Mouse (Mus musculus): ENCODE results near the gene Nos1ap. TPM values are rescaled to one million over a fixed set of nuclear protein-coding genes. Genes with fewer than 3 reads are reported as not detected.
A peak's percentile ranks its signal among the peaks of the same experiment; 100 is the strongest.

Nos1ap gene
- total RNA-seq, 2 experiments from 2014 or later, result 207 to 209 TPM

DNA sequence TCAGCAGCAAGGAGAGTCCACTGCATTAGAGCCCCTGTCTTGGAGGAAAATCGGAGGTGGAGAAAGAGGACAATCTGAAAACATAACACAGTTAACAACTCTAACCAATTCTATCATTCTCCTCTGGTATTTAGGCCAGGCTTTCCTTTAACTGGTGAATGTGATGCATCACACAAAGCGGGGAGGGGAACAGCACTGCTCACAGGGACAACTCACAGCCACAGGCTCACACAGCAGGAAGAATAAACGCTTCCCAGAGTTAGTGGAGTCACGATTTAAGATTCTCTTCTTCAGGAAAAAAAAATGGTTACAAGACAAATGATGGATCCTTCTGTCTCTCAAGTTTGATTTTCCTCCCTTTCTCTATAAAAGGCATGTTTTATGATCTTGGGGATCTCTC lies 187.0 kb downstream of the Nos1ap start:
- no peak overlapping the region for H3K4me3 ChIP-seq
- DNase-seq (ENCODE audit: low spot score in 2 of 2), result peak in 1 of 2 experiments; percentile 27
- H3K27ac ChIP-seq, result peak overlapping the region; percentile 84
- no peak for TF ChIP-seq CTCF (conservative IDR thresholded peaks at IDR 0.05)

- Histone ChIP-seq H3K4me3 (no peak overlapping the region), H3K27ac (no peak overlapping the region)
- no peak for TF ChIP-seq CTCF (conservative IDR thresholded peaks at IDR 0.05)
- DNase-seq (ENCODE audit: low spot score in 2 of 2), result no peak
These were observed 190.8 kb downstream of the Nos1ap start for GRCm38 (mm10) chr1:170398866-170399265.

DNA sequence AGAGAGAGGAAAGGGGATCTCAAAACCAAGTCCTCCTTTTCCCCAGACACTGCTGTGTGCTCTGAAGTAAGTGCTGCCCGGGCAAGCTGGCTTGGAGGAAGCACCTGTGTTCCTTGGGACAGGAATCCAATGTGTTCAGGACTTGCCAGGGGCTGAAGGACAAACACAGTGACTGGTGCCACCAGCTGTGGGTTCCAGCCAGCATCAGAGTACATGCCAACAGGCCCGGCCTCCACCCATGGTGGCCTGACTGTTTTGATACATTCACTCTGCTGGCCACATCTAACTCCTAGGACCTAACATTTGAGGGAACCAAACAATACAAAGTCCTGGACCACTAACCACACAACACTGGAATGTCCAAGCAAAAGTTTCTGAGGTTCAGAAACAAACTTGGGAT lies 194.6 kb downstream of the Nos1ap start:
- no peak for TF ChIP-seq CTCF (conservative IDR thresholded peaks at IDR 0.05)
- no peak for DNase-seq (ENCODE audit: low spot score in 2 of 2)

DNA sequence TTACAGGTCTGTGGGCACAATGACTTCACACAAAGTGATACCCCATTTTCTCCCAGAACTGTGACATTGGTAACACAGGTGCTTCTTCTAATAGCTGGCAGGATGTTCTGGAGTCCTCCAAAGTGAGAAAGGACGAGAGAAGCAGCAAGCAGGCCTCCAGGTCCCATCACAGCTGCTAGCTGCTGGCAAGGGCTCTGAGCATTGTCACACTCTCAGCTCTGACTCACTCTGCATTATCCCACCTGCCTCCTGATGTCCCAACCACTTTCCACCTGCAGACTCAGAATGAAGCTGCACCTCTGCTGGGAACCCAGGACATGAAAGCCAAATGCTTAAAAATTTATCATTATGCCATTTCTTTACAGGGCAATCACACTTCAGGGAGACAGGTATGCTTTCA lies 195.0 kb downstream of the Nos1ap start:
- Histone ChIP-seq H3K27ac (peak overlapping the region; percentile 43; the same call in 1 of the 2 replicates), H3K4me3 (no peak overlapping the region)
- no peak for DNase-seq (ENCODE audit: low spot score in 2 of 2)
- no peak for TF ChIP-seq CTCF (conservative IDR thresholded peaks at IDR 0.05)

More for the DNA sequence above, 194.6 kb downstream of the Nos1ap start:
- H3K27ac ChIP-seq, result peak overlapping the region; percentile 43; the same call in 1 of the 2 replicates
- H3K4me3 ChIP-seq, result no peak overlapping the region

DNA sequence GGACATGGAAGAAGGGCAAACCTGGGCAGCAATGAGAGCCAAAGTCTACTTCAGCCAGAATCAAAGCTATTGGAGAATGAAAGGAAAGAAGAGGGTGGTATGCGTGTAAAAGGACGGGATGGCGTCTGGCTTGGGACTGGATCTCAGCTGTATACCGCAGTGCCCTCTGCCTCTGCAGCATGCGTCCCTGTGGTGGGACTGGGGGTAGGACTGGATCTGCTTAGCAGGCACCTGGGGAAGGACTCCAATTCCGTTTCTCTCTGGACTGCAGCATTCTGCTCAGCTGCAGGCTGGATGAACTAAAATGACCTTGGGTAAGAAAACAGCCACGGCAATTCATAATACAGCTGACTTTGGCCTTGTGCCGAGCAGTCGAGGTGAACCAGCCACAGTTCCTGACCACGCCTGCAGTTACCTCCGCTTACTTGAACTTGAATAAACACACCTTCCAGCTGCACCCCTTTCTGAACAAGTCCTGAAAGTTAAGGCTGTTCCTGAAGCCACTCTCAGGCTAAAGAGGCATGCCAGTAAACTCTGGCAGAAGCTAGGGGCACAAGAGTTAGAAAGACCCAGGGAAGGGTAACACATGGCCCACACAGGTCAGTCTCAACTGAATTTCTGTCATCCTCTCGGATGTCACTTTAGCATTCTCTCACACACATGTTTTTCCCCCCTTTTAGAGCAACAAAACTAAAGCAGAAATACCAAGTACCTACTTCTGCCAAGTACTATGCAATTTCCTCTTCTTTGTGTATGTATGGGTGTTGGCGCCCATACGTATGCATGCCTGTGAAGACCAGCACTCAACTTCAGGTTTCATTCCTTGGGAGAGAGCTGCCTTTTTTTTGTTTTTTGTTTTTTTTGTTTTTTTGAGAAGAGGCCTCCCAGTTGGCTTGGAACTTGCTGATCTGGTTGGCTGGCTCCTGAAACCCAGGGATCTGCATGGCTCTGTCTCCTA lies 196.6 kb downstream of the Nos1ap start:
- H3K27ac ChIP-seq, result peak overlapping the region; percentile 19; the same call in 1 of the 2 replicates
- TF ChIP-seq CTCF (conservative IDR thresholded peaks at IDR 0.05), result no peak
- DNase-seq (ENCODE audit: low spot score in 2 of 2), result no peak

DNA sequence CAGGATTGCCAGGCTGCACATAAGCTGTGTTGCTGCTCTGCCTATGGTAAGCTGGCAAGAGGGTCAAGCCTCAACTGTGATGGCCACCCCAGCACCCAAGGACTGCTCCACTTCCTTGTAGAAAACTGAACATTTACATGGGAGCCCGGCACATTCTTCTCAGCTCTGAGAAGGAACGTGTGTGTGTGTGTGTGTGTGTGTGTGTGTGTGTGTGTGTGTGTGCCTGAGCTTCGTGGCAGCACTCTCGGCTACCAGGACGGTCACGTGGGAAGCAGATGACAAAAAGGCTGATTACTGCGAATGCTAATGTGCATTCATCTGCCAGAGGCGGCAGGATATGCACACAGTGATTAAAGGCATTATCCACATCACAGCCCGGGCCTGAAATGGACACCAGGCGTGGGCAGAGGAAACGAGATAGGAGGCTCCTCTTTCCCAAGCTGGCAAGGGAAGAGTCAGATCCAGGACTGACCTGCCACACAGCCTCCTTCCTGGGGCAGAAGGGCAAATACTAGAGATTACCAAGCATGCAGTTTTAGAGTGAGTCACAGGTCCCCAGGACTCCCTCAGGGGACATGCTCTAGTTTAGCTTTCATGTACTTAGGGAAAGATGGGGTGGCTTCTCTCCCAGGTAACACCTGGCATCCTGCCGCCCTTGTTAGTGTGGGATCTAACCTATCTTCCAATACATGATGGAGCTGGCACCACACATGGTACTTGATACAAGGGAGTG lies 202.3 kb downstream of the Nos1ap start:
- TF ChIP-seq CTCF (conservative IDR thresholded peaks at IDR 0.05), result 0 out of 2 replicates have a peak, but pooled peaks have one; percentile 12
- Histone ChIP-seq H3K4me3 (no peak overlapping the region), H3K27ac (peak overlapping the region; percentile 57)
- DNase-seq (ENCODE audit: low spot score in 2 of 2), result peak; percentile 57 to 74

More for the DNA sequence above, 196.6 kb downstream of the Nos1ap start:
- no peak overlapping the region for H3K4me3 ChIP-seq

- 0 out of 2 replicates have a peak overlapping the region, but pooled peaks have one; percentile 10 for H3K27ac ChIP-seq
- TF ChIP-seq CTCF (conservative IDR thresholded peaks at IDR 0.05), result no peak
- no peak for DNase-seq (ENCODE audit: low spot score in 2 of 2)
- no peak overlapping the region for H3K4me3 ChIP-seq
These were observed 204.2 kb downstream of the Nos1ap start for GRCm38 (mm10) chr1:170385416-170385815.

- no peak for TF ChIP-seq CTCF (conservative IDR thresholded peaks at IDR 0.05)
- H3K27ac ChIP-seq, result no peak overlapping the region
- DNase-seq (ENCODE audit: low spot score in 2 of 2), result no peak
- H3K4me3 ChIP-seq, result no peak overlapping the region
These were observed 206.1 kb downstream of the Nos1ap start for GRCm38 (mm10) chr1:170383530-170383929.

- no peak for DNase-seq (ENCODE audit: low spot score in 2 of 2)
- Histone ChIP-seq H3K4me3 (no peak overlapping the region), H3K27ac (no peak overlapping the region)
- no peak for TF ChIP-seq CTCF (conservative IDR thresholded peaks at IDR 0.05)
These were observed 208.2 kb downstream of the Nos1ap start for GRCm38 (mm10) chr1:170381457-170381856.

DNA sequence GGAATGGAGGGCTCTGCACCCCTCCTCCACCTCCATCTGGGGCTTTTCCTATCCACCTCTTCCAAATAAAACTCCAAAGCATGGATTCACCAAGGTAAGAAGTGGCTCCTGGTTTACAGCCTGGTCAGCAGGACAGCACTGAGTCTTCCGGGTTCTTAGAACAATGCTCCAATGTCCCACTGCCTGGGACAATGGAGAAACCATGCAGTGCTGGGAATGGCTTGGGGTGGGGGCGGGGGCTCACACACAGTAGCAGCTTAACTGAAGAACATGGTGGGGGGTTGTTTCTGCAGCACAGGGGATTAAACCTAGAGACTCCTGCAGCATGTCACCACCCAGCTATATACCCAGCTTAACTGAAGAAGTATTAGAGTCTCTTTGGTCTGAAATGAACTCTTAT lies 209.2 kb downstream of the Nos1ap start:
- Histone ChIP-seq H3K4me3 (no peak overlapping the region), H3K27ac (no peak overlapping the region)
- TF ChIP-seq CTCF (conservative IDR thresholded peaks at IDR 0.05), result no peak
- DNase-seq (ENCODE audit: low spot score in 2 of 2), result no peak

- no peak for TF ChIP-seq CTCF (conservative IDR thresholded peaks at IDR 0.05)
- H3K4me3 ChIP-seq, result no peak overlapping the region
- no peak overlapping the region for H3K27ac ChIP-seq
- no peak for DNase-seq (ENCODE audit: low spot score in 2 of 2)
These were observed 213.9 kb downstream of the Nos1ap start for GRCm38 (mm10) chr1:170375721-170376120.

- TF ChIP-seq CTCF (conservative IDR thresholded peaks at IDR 0.05), result no peak
- H3K4me3 ChIP-seq, result no peak overlapping the region
- DNase-seq (ENCODE audit: low spot score in 2 of 2), result no peak
- H3K27ac ChIP-seq, result no peak overlapping the region
These were observed 215.9 kb downstream of the Nos1ap start for GRCm38 (mm10) chr1:170373750-170374149.

DNA sequence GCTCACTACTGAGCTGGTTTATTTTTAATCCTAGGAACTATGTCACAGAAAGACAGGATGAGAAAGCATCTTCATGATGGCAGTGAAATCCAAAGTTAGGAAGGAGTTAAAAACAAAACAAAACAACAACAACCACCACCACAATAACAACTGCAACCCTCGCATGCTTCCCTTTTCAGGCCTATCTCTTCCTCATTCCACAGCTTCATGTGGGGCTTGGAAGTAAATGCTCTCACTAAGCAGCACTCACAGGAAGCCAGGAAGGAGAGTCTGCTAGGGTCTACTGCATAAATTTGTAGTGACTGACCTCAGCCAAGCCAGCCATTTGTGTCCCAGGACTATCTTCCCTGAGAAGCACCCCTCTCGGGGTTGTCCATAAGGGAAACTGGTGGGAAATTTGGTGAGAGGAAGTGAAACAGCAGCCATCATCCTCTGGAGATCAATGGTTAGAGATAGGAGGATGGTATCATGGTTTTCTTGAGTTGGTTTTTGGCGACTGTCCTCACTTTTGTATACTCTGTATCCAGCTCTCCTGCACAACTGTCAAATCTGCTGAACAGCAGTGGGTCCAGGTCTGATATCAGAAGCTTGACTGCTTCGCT lies 218.4 kb downstream of the Nos1ap start:
- DNase-seq (ENCODE audit: low spot score in 2 of 2), result no peak
- TF ChIP-seq CTCF (conservative IDR thresholded peaks at IDR 0.05), result no peak
- Histone ChIP-seq H3K27ac (peak overlapping the region; percentile 36; the same call in 1 of the 2 replicates), H3K4me3 (no peak overlapping the region)
